Mouse (Mus musculus): ENCODE measurements around the gene Vwa7. TPM values are rescaled to one million over a fixed set of nuclear protein-coding genes. Genes with fewer than 3 reads are reported as not detected.

Vwa7 gene
- total RNA-seq, 1 experiment from 2014 or later, result 0.32 TPM

GRCm38 (mm10) chr17:35043794-35044193 lies 27.4 kb downstream of the Vwa7 start:
- no peak for ATAC-seq (replicated peaks; ENCODE audit: low read depth, poor library complexity, severe bottlenecking)

- ATAC-seq (replicated peaks; ENCODE audit: low read depth, poor library complexity, severe bottlenecking), result no peak
These were observed 28.8 kb downstream of the Vwa7 start for GRCm38 (mm10) chr17:35044904-35045806.

GRCm38 (mm10) chr17:35045807-35046680 lies 29.7 kb downstream of the Vwa7 start:
- no peak for ATAC-seq (replicated peaks; ENCODE audit: low read depth, poor library complexity, severe bottlenecking)

GRCm38 (mm10) chr17:35046681-35047455 lies 30.5 kb downstream of the Vwa7 start, which contains the start of gene Msh5:
Gene Msh5, minus strand, starts transcription at chr17:35046745.
- peak; percentile 71 for ATAC-seq (replicated peaks; ENCODE audit: low read depth, poor library complexity, severe bottlenecking)

- no peak for ATAC-seq (replicated peaks; ENCODE audit: low read depth, poor library complexity, severe bottlenecking)
These were observed 31.3 kb downstream of the Vwa7 start for GRCm38 (mm10) chr17:35047688-35048087.

- ATAC-seq (replicated peaks; ENCODE audit: low read depth, poor library complexity, severe bottlenecking), result peak; percentile 10
These were observed 32.0 kb downstream of the Vwa7 start for GRCm38 (mm10) chr17:35048149-35048931.

GRCm38 (mm10) chr17:35048932-35049440 lies 32.6 kb downstream of the Vwa7 start:
- ATAC-seq (replicated peaks; ENCODE audit: low read depth, poor library complexity, severe bottlenecking), result no peak

GRCm38 (mm10) chr17:35049561-35050016 lies 33.2 kb downstream of the Vwa7 start, which contains the start of gene Clic1:
Gene Clic1, plus strand, starts transcription at chr17:35049966.
- peak; percentile 14; the same call in 1 of the 2 replicates for ATAC-seq (replicated peaks; ENCODE audit: low read depth, poor library complexity, severe bottlenecking)

- peak; percentile 12; the same call in 1 of the 2 replicates for ATAC-seq (replicated peaks; ENCODE audit: low read depth, poor library complexity, severe bottlenecking)
These were observed 33.9 kb downstream of the Vwa7 start for GRCm38 (mm10) chr17:35050126-35050750.

- peak; percentile 63 for ATAC-seq (replicated peaks; ENCODE audit: low read depth, poor library complexity, severe bottlenecking)
These were observed 35.0 kb downstream of the Vwa7 start for GRCm38 (mm10) chr17:35051156-35052086.

- no peak for ATAC-seq (replicated peaks; ENCODE audit: low read depth, poor library complexity, severe bottlenecking)
These were observed 36.0 kb downstream of the Vwa7 start for GRCm38 (mm10) chr17:35052271-35052798.

- ATAC-seq (replicated peaks; ENCODE audit: low read depth, poor library complexity, severe bottlenecking), result no peak
These were observed 39.5 kb downstream of the Vwa7 start for GRCm38 (mm10) chr17:35055691-35056495.

- ATAC-seq (replicated peaks; ENCODE audit: low read depth, poor library complexity, severe bottlenecking), result no peak
These were observed 40.7 kb downstream of the Vwa7 start for GRCm38 (mm10) chr17:35057090-35057489.

GRCm38 (mm10) chr17:35058316-35058715 lies 41.9 kb downstream of the Vwa7 start:
- ATAC-seq (replicated peaks; ENCODE audit: low read depth, poor library complexity, severe bottlenecking), result no peak

- peak; percentile 83 for ATAC-seq (replicated peaks; ENCODE audit: low read depth, poor library complexity, severe bottlenecking)
These were observed 42.8 kb downstream of the Vwa7 start, which contains the start of gene Ddah2 for GRCm38 (mm10) chr17:35058911-35059892. Gene Ddah2, plus strand, starts transcription at chr17:35059035.
